Mouse (Mus musculus): ENCODE measurements at regions not wholly inside any gene's neighbourhood (a gene's known extent, or its start where the extent isn't known, plus 50 kb on each side); places are given as distances from the start of the nearest gene placed in this dataset.

- Histone ChIP-seq H3K79me2 (ENCODE audit: control insufficient read depth, insufficient read depth) (no peaks in the 10 kb centered on the region), H3K36me3 (ENCODE audit: control insufficient read depth, insufficient read depth) (no peaks in the 10 kb centered on the region), H3K27me3 (ENCODE audit: control insufficient read depth, insufficient read depth, insufficient read length) (no peaks in the 10 kb centered on the region), H3K79me3 (ENCODE audit: low read depth) (no peaks in the 10 kb centered on the region), H3K4me3 (ENCODE audit: insufficient read depth, poor library complexity, severe bottlenecking) (no peak overlapping the region), H3ac (ENCODE audit: control insufficient read depth, insufficient read length, low read depth) (no peak overlapping the region)
- TF ChIP-seq MYOG (IDR thresholded peaks at IDR 0.05; ENCODE audit: control insufficient read depth, extremely low read depth, insufficient read length) (no peak), CEBPB (IDR thresholded peaks at IDR 0.05; ENCODE audit: low read depth) (no peak), FOSL1 (IDR thresholded peaks at IDR 0.05; ENCODE audit: insufficient read depth, low read length, poor library complexity, severe bottlenecking) (no peak), MAX (IDR thresholded peaks at IDR 0.05) (no peak), MYOD1 (IDR thresholded peaks at IDR 0.05; ENCODE audit: control insufficient read depth, insufficient read length, low read depth) (no peak), CTCF (IDR thresholded peaks at IDR 0.05; ENCODE audit: control insufficient read depth, insufficient read depth, insufficient read length) (no peak), USF1 (IDR thresholded peaks at IDR 0.05; ENCODE audit: low read depth) (no peak)
Measured at GRCm38 (mm10) chr2:51448121-51448520, 179.2 kb upstream of the Tas2r134 start.

GRCm38 (mm10) chr2:51447616-51448015, 179.7 kb upstream of the Tas2r134 start:
- Histone ChIP-seq H3K79me2 (ENCODE audit: control insufficient read depth, insufficient read depth) (no peaks in the 10 kb centered on the region), H3K79me3 (ENCODE audit: low read depth) (no peaks in the 10 kb centered on the region), H3K4me3 (ENCODE audit: insufficient read depth, poor library complexity, severe bottlenecking) (no peak overlapping the region), H3K27me3 (ENCODE audit: control insufficient read depth, insufficient read depth, insufficient read length) (no peaks in the 10 kb centered on the region), H3K36me3 (ENCODE audit: control insufficient read depth, insufficient read depth) (no peaks in the 10 kb centered on the region), H3ac (ENCODE audit: control insufficient read depth, insufficient read length, low read depth) (no peak overlapping the region)
- no peak for TF ChIP-seq MAX (IDR thresholded peaks at IDR 0.05)
- TF ChIP-seq FOSL1 (IDR thresholded peaks at IDR 0.05; ENCODE audit: insufficient read depth, low read length, poor library complexity, severe bottlenecking), result no peak
- TF ChIP-seq USF1 (IDR thresholded peaks at IDR 0.05; ENCODE audit: low read depth), result no peak
- TF ChIP-seq CEBPB (IDR thresholded peaks at IDR 0.05; ENCODE audit: low read depth), result no peak
- TF ChIP-seq MYOD1 (IDR thresholded peaks at IDR 0.05; ENCODE audit: control insufficient read depth, insufficient read length, low read depth), result no peak
- TF ChIP-seq CTCF (IDR thresholded peaks at IDR 0.05; ENCODE audit: control insufficient read depth, insufficient read depth, insufficient read length), result no peak
- TF ChIP-seq MYOG (IDR thresholded peaks at IDR 0.05; ENCODE audit: control insufficient read depth, extremely low read depth, insufficient read length), result no peak

- Histone ChIP-seq H3ac (ENCODE audit: control insufficient read depth, insufficient read length, low read depth) (no peak overlapping the region), H3K79me3 (ENCODE audit: low read depth) (no peaks in the 10 kb centered on the region), H3K36me3 (ENCODE audit: control insufficient read depth, insufficient read depth) (no peaks in the 10 kb centered on the region), H3K27me3 (ENCODE audit: control insufficient read depth, insufficient read depth, insufficient read length) (no peaks in the 10 kb centered on the region), H3K79me2 (ENCODE audit: control insufficient read depth, insufficient read depth) (no peaks in the 10 kb centered on the region), H3K4me3 (ENCODE audit: insufficient read depth, poor library complexity, severe bottlenecking) (no peak overlapping the region)
- TF ChIP-seq CEBPB (IDR thresholded peaks at IDR 0.05; ENCODE audit: low read depth) (no peak), MYOD1 (IDR thresholded peaks at IDR 0.05; ENCODE audit: control insufficient read depth, insufficient read length, low read depth) (no peak), MAX (IDR thresholded peaks at IDR 0.05) (no peak), MYOG (IDR thresholded peaks at IDR 0.05; ENCODE audit: control insufficient read depth, extremely low read depth, insufficient read length) (no peak)
Measured at GRCm38 (mm10) chr2:51444386-51445080, 182.8 kb upstream of the Tas2r134 start.

GRCm38 (mm10) chr2:51443946-51444345, 183.4 kb upstream of the Tas2r134 start:
- H3ac ChIP-seq (ENCODE audit: control insufficient read depth, insufficient read length, low read depth), result no peak overlapping the region
- H3K4me3 ChIP-seq (ENCODE audit: insufficient read depth, poor library complexity, severe bottlenecking), result no peak overlapping the region
- no peaks in the 10 kb centered on the region for H3K36me3 ChIP-seq (ENCODE audit: control insufficient read depth, insufficient read depth)
- H3K27me3 ChIP-seq (ENCODE audit: control insufficient read depth, insufficient read depth, insufficient read length), result no peaks in the 10 kb centered on the region
- H3K79me2 ChIP-seq (ENCODE audit: control insufficient read depth, insufficient read depth), result no peaks in the 10 kb centered on the region
- H3K79me3 ChIP-seq (ENCODE audit: low read depth), result no peaks in the 10 kb centered on the region
- TF ChIP-seq FOSL1 (IDR thresholded peaks at IDR 0.05; ENCODE audit: insufficient read depth, low read length, poor library complexity, severe bottlenecking) (no peak), MYOG (IDR thresholded peaks at IDR 0.05; ENCODE audit: control insufficient read depth, extremely low read depth, insufficient read length) (no peak), CTCF (IDR thresholded peaks at IDR 0.05; ENCODE audit: control insufficient read depth, insufficient read depth, insufficient read length) (no peak), MAX (IDR thresholded peaks at IDR 0.05) (no peak), USF1 (IDR thresholded peaks at IDR 0.05; ENCODE audit: low read depth) (no peak), CEBPB (IDR thresholded peaks at IDR 0.05; ENCODE audit: low read depth) (no peak), MYOD1 (IDR thresholded peaks at IDR 0.05; ENCODE audit: control insufficient read depth, insufficient read length, low read depth) (no peak)

GRCm38 (mm10) chr2:51439047-51439446, 188.3 kb upstream of the Tas2r134 start:
- TF ChIP-seq MAX (IDR thresholded peaks at IDR 0.05) (no peak), CEBPB (IDR thresholded peaks at IDR 0.05; ENCODE audit: low read depth) (no peak), MYOD1 (IDR thresholded peaks at IDR 0.05; ENCODE audit: control insufficient read depth, insufficient read length, low read depth) (no peak), FOSL1 (IDR thresholded peaks at IDR 0.05; ENCODE audit: insufficient read depth, low read length, poor library complexity, severe bottlenecking) (no peak)
- no peak overlapping the region for H3K4me3 ChIP-seq (ENCODE audit: insufficient read depth, poor library complexity, severe bottlenecking)

GRCm38 (mm10) chr2:51436590-51436989, 190.7 kb upstream of the Tas2r134 start:
- Histone ChIP-seq H3K36me3 (ENCODE audit: control insufficient read depth, insufficient read depth) (no peaks in the 10 kb centered on the region), H3K79me3 (ENCODE audit: low read depth) (no peaks in the 10 kb centered on the region), H3K79me2 (ENCODE audit: control insufficient read depth, insufficient read depth) (no peaks in the 10 kb centered on the region), H3K27me3 (ENCODE audit: control insufficient read depth, insufficient read depth, insufficient read length) (no peaks in the 10 kb centered on the region), H3ac (ENCODE audit: control insufficient read depth, insufficient read length, low read depth) (no peak overlapping the region), H3K4me3 (ENCODE audit: insufficient read depth, poor library complexity, severe bottlenecking) (no peak overlapping the region)
- TF ChIP-seq MAX (IDR thresholded peaks at IDR 0.05), result no peak
- no peak for TF ChIP-seq MYOD1 (IDR thresholded peaks at IDR 0.05; ENCODE audit: control insufficient read depth, insufficient read length, low read depth)
- no peak for TF ChIP-seq CTCF (IDR thresholded peaks at IDR 0.05; ENCODE audit: control insufficient read depth, insufficient read depth, insufficient read length)
- no peak for TF ChIP-seq MYOG (IDR thresholded peaks at IDR 0.05; ENCODE audit: control insufficient read depth, extremely low read depth, insufficient read length)
- TF ChIP-seq USF1 (IDR thresholded peaks at IDR 0.05; ENCODE audit: low read depth), result no peak
- no peak for TF ChIP-seq FOSL1 (IDR thresholded peaks at IDR 0.05; ENCODE audit: insufficient read depth, low read length, poor library complexity, severe bottlenecking)
- TF ChIP-seq CEBPB (IDR thresholded peaks at IDR 0.05; ENCODE audit: low read depth), result no peak

More at GRCm38 (mm10) chr2:51439047-51439446, 188.3 kb upstream of the Tas2r134 start:
- no peaks in the 10 kb centered on the region for H3K27me3 ChIP-seq (ENCODE audit: control insufficient read depth, insufficient read depth, insufficient read length)
- no peaks in the 10 kb centered on the region for H3K36me3 ChIP-seq (ENCODE audit: control insufficient read depth, insufficient read depth)
- no peak overlapping the region for H3ac ChIP-seq (ENCODE audit: control insufficient read depth, insufficient read length, low read depth)
- no peaks in the 10 kb centered on the region for H3K79me2 ChIP-seq (ENCODE audit: control insufficient read depth, insufficient read depth)
- H3K79me3 ChIP-seq (ENCODE audit: low read depth), result no peaks in the 10 kb centered on the region

Data from C2C12 (cell line).